Mouse (Mus musculus) CD4-positive, CD25-positive, alpha-beta regulatory T cell, adult 4 months (primary cell): ENCODE measurements at regions not wholly inside any gene's neighbourhood (a gene's known extent, or its start where the extent isn't known, plus 50 kb on each side); places are given as distances from the start of the nearest gene placed in this dataset.

Experiments
- ATAC-seq: one replicate; pipeline ENCODE4 v1.8.0; 2017

DNA sequence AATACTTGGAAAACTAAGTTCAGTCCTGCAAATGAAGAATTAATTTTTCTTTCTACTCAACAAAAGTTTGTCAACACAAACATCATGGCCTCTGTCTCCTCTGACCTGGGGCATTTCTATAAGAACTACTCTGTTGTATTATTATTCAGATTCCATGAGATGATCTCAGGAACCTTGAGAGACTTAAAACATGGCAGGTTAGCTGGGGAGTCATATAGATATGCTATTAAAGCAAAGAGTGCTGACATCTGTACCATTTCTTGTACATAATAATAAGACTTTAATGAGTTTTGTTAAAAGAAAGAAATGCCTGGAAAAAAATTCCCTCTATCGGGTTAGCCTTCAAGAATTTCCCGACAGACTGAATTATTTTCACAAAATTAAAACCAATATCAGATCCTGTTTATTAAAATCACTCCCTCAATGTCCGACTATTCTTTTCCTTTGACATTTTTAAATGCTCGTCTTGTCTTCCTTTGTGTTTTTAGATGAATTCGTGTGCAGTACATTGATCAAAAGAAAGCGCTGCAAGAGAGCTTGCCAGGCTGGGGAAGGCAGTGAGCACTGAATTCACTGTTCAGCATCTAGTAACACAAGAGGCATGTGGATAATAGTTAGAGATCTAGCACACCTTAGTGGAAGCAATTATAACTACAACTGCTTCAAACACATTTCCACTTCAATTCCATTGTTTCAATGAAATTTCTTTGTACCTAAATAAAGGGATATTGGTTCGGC is 145.0 kb upstream of the Cxadr start:
- ATAC-seq, result no peak

DNA sequence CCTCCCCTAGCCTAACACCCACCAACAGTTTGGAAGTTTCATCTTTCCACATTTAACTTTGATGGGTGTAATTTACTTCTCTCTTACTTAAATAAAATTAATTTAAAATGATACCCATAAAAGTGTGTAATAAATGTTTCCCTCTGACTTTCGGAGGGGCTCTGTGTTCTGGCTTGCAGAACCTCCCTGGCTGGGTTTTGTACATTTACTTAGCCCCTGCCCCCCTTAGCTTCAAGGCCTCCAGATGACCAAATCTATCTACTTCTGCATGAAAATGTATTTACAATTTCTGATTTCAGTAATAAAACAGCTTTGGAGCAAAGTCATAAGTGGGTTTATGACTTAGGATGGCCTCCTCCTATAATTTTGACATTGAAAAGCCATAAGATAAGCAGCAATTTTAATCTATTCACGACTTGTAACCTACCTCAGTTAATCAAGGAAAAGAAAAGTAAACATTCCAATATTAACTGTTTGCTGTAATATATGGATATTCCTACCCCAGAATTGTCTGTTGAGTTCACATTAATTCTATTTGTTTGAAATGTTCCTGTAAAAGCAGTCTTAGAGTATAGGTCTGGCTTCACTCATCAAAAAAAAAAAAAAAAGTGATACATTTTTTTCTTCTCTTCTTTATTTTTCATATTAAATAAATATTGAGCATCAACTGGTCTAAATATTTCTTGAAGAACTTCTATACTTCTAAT is 147.2 kb upstream of the Cxadr start:
- ATAC-seq, result no peak

DNA sequence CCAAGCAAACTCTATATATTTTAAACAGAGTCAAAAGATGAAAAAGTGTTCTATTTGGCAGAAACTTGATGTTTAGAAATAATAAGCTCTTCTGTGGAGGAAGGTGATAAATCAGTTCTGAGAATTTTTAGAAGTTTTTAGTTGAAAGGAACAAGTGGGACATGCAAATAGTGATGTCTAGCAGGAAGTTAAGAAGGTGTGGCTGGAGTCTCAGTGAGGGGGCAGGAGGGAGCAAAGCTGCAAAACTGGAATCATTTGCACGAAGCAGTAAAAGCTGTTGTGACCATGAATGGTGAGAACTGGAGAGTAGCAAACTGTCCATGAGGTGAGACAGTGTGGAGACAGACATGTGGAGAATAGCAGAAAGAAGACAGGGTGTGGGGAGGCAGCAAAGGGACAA is 157.1 kb upstream of the Cxadr start:
- no peak for ATAC-seq

DNA sequence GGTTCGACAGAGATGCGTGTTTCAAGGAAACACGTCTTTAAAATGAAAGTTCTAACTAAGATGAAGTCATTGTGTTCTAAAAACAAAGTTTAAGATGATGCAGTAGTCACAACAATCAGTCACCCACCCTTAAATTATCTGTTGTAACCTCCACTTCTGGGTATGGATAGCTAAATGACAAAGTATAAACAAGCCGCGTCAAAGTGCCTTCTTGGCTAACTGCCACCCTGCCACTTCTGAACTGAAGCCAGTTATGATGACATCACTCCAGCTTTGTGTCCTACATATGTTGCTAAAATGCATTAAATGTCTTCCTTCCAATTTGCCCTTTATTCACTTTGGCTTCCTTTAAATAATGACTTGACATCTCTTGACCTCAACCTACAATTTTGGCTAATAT is 165.8 kb upstream of the Cxadr start:
- no peak for ATAC-seq

DNA sequence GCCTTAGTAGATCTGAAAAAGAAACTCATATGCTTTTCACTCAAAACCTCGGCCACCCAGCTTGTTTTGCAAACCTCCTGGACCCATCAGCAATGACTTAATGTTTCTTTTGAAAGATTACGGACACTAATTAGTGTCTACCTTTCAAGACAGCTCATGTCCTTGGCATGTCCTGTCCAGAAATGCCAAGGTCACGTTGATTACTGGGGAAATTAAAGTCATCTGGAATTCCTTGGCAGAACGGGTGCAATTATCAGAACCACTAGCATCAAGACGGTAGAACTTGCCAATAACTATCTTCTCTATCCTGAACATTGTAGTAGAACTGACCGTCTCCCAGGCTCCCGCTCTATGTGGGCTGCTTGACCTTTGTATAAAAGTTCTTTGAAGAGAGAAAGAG is 166.8 kb upstream of the Cxadr start:
- no peak for ATAC-seq

DNA sequence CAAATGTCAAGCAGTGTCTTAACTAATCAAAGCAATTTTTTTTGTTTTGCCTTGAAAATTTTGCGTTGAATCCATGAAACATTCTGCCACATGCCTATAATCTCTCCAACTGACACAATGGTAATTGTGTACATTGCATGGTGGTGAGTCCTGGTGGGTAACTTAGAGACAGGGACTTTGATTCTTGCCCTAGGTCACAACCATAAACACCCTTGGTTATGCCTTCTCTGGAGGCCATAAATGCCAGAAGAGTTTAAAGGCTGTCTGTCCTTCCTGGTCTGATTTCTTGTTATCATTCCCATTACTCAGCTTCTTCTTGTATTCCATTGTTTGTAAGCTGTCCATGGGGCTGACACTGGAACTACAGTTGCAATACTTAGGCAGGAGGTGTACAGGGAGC is 179.6 kb upstream of the Cxadr start:
- no peak for ATAC-seq

DNA sequence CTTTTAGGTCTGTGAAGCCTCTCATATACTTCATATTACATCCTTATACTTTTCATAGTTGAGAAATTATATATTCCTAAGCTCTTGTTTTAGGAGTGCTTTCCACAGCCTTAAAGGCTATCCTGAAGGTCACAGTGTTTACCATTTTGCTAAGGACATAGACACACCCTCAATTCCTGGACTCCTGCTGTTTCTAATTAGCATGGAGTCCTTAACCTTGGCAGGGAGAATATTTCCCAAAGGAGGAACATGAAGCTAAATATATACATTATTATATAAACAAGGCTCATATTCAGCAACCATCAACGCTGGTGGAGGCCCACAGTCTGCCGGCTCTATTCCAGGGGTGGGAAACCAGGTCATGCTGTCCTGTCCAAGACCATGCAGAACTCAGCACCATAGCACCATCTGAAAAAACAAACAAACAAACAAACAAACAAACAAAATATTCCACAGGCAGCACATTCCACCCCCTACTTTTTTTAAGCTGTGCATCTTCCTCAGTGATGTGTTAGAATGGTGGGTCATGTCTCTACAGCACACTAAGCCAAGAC is 180.9 kb upstream of the Cxadr start:
- ATAC-seq, result no peak

DNA sequence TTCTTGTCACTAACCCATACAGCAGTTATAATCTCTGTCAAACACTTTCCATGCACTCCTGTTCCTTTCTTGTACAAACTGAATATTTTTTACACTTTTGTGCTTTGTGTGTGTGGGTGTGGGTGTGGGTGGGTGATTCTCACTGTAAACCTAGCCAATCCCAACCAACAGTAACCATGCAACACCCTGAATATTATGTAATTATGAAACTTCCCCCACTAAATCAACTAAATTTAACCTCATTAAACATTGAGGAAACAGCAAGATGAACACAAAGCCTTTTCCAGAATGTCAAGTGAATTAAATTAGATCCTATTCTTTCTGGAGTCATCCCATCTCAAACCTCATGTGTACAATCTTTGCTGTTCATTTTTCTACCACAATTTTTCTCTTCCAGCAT is 197.0 kb upstream of the Cxadr start:
- no peak for ATAC-seq

DNA sequence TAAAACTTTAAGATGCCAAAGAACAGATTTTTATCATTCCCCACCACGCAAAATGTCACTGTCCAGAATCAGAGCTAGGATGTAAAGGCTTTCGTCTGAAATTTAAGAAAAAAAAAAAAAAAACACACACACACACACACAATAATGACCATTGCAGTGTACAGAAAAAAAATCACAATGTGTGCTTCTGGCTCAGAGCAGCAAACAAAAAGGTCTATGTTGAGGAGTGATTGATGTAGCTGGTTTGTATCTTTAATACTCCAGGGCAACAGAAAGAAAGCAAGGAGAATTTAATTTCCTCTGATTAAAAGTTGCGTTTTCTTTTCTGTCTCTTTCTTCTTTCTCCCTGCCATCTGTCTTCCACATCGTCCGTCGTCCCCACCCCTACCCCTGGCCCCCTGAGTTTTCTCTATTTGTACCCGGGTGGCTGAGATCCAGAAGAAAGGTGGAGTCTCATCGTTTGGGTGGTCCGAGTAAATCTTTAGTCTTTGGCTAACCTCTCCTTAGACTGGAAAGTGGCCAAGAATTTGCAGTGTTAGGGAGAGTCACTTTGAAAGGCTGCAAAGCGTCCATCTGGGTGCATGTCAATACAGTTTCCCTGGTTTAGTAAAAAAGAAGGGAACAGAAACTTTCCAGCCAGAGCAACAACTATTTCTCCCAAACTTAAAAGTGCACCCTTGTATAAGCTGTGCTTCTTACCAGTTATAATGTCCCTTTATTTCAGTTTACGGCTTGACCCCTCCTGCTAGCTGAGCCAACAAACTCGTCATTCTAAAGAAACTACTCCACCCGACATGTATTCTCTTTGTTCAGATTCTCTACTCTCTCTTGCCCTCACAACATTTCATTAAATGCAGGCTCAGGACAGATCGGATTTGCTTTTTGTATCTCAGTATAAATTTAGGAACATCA is 199.6 kb upstream of the Cxadr start:
- ATAC-seq, result no peak

DNA sequence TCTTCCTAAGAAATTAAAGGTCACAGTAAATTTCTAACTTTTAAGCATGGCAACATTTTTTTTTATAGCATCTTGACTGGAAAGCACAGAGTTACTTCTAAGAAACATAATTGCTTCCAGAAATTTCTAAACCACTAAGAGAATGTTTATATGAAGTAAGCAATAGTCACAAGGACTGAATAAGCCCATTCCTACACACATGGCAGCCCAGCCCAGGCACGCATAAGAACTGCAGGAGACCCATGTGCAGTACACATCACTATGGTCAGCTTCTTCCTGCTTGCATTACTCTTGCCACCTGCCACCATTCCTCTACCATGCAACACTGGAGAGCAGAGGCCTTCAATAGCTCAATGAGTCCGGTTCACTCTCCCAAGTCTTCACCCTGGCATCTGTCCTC is 201.4 kb upstream of the Cxadr start:
- ATAC-seq, result no peak

DNA sequence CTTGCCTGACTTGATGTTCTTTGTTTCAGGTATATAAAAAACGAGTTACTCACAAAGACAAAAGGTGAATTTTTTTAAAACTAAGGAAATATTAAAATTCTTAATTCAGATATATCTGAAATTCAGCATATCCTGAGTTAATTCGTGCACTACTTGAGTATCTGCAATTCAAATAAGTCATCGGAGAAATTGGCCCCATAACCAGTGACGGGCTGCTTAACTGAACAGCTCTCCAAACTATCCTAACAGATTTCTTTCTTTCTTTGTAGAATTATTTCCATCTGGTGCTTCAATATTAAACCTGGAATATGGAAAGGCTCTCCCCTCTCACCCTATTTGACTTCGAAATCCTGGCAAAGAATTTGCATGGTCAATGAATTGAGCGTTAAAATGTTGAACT is 202.2 kb upstream of the Cxadr start:
- no peak for ATAC-seq

DNA sequence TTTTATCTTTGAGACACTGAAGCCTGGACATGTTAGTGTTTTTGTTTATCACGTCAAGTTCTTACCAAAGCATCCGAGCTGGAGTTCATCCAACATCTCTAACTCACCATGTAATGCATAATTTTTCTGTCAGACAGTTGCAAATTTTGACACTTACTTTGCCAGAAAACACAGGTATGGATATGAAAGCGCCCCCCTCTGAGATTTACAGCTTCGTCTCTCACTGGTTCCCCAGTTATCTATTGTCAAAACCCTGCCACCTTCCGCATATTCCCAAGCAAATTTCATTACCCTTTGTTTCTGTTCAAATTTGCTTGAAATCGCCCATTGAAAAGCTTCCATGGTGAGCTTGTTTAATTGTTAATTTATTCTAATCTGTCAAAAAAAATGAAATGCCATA is 202.7 kb upstream of the Cxadr start:
- no peak for ATAC-seq

DNA sequence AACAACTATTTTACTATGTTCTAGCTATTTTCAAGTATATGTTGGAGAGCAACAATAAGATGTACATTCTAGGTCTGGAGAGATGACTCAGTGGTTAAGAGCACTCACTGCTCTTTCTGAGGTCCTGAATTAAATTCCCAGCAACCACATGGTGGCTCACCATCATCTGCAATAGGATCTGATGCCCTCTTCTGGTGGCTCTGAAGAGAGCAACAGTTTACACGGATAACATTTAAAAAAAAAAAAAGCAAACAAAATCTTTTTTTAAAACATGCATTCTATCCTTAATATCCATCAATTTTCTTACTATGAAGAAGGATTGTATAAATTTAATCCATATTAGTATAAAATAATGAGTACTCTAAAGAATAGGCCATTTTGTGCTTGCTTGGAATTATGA is 204.7 kb upstream of the Cxadr start:
- ATAC-seq, result no peak

DNA sequence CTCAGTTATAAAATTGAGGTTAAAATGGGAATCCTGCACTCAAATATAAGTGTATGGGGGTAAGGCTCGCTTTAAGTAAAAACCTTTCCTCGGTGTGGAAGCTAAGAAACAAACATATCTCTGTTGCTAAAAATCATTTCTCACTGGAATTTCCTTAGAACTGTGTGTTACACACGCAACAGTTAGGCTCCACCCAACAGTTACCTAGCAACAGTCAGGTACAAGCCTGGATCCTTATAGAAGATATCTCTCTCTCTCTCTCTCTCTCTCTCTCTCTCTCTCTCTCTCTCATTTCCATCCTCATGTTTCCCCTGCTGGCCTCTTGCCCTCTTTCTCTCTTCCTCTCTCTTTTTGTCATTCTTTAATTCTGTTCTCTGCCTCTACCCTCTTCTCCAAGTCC is 211.1 kb upstream of the Cxadr start:
- ATAC-seq, result no peak

DNA sequence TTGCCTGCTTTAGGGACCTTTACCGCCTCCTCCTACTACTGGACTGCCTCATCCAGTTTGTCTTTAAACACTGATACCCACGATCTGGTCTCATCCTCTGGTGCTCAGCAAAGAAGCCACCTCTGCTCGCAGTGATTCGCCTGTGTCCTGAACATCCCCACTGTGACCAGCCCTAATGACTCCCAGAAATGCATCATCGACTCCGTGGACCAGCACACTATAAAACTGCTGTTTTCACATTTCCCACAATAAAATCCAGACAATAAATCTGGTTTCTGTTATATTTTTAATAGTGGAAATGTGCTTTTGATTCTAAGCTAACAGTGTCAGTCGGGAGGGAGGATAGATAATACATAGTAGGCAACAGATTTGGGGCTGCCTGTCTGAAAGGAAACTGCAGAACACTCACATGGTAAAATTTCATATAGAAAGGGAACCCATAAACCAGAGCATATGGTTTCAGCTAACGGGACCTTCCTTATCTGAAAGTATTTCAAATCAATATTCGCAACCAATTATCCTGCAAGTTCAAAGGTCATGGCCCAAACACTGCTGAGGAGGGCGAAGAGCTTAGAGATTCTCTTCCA is 233.7 kb upstream of the Cxadr start:
- ATAC-seq, result no peak

DNA sequence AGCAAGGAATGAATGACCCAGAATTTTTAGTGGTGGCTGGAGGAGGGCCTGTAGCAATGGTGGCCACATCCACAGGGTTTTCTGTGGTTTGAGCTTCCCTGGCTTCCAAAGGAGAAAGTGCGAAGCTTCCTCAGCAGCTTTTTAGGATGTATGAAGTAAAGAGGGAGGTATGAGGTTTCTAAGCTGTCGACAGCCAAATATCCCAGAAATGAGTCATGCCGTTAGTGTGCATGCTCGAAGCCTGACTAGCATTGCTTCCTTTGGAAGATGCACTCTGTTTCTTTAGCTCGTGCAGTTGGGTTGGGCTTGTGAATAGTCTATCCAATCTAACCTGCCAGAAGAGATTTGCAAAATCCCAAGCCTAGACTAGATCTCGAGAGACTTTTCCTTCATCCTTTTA is 240.8 kb upstream of the Cxadr start:
- ATAC-seq, result no peak

DNA sequence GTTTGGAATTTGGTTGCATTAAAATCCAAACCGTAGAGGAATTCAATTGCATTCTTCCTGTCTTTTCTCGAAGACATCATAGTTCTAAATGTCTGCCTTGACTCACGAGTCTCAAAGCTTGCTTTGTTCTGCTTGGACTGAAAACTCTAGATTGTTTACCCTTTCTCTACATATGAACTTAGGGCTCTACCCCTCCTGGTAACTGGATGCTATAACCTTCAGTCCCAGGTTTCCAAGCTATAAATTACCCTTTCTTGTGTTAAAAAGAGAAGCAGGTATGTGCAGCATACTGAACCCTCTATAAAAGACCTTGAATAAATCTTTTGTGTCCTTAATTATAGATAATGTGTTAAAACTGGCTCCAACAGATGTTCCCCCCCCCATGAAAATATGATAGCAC is 243.7 kb upstream of the Cxadr start:
- no peak for ATAC-seq

DNA sequence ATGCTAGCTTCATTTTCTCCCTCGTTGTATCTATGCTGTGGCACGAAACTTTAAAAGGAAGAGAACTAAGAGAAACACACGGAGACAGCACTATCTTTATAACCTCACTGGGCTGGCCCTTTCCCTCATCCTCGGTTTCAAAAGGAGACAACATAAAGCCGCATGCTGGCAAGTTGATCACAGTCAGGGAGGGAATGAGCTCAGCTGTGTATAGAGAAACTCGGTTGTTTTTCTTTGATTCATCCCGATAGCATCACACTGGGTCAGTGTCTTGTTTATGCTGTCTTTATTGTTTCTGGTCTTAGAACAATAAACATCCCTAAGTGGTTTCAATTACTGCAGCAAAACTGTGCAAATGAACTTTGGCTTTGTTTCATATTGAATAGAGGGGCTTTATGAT is 249.2 kb upstream of the Cxadr start:
- no peak for ATAC-seq

DNA sequence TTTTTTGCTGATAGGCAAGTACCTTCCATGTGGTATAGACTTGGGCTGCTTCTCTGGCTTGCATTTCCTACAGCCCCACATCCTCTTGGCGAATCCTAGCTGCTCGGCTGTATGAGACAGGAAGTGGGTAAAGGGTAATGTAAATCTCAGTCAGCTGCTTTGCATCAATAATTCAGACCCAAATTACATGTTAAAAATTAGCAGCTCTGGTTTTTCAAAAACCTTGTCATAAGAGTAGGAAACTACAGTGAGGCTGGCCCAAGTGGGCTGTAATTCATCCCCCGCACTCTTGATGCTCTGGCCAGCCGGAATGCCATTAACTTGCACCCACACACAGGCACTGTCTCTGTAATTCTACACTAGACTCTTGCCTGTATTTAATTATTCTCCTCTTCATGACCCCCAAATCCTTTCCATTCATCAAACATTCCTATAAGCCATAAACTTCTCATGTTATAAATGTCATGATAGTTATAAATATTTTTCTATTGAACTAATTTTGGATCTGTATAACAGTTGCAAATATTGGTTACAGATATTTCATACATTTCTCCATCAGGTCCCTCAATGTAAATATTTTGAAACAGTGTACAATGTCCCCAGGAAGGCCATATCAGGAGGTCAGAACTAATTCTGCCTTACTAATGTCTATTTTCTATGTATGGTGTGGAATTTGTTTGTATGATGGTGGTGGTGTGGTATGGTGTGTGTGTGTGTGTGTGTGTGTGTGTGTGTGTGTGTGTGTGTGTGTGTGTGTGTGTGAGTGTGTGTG is 261.0 kb upstream of the Cxadr start:
- ATAC-seq, result no peak

DNA sequence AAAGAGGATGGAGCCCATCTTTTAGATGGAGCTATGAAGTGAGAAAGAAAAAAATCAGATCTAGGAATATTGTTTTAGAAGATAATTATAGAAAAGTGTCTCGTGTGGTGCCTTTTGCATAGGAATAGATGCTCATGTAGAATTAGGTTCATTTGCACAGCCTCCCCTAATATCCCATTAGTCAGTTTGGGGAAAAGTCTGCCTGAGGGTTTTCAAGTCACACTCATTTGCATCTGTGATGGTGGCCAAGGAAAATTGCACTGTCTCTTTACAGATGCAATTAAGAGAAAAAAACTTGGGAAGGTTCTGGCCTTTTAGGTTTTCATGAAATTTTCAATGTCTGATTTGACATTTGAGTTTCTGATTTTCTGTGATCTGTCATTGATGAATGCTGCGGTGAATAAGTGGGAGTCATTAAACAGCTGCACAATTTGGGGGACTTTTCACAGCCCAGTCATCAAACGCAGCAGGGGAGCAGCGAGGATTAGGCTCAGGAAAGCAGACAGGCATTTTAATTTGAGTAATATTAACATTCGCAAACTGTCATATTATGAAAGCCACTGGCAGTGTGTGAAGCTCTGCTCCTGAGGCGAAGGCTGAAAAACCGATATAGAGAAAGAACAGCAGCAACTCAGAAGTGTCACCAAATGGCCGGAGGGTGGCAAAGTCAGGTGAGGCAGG is 281.5 kb upstream of the Cxadr start:
- ATAC-seq, result no peak

DNA sequence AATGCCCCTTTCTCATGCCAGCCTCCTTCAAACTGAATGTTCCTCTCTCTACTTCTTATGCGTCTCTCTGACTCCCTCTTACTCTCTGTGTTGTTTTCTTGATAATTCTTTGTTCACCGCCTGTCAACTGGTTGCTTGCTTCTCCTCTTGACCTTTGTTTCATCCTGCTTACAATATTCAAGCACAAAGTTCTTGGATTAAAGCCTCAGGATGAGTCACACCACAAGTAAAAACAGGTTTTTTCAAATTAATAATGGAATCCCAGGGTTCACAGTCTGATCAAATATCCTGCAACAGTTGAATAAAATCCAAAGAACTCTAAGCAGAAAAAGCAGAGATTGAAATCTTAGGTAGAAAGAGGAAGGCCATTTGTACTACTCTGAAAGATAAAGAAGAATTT is 285.9 kb upstream of the Cxadr start:
- no peak for ATAC-seq
